Mouse (Mus musculus) C2C12 (cell line): Measurements from ENCODE around the gene Bahcc1. TPM values are rescaled to one million over a fixed set of nuclear protein-coding genes. Genes with fewer than 3 reads are reported as not detected.
A peak's percentile ranks its signal among the peaks of the same experiment; 100 is the strongest.

ENCODE experiments used
- H3K27me3 ChIP-seq: one replicate; pipeline ENCODE4 v1.6.1; 2011; ENCODE audit not compliant: control insufficient read depth, insufficient read depth, insufficient read length
- H3K36me3 ChIP-seq: one replicate; pipeline ENCODE4 v1.6.1; 2011; ENCODE audit not compliant: control insufficient read depth, insufficient read depth
- H3K4me3 ChIP-seq: one replicate; pipeline ENCODE4 v1.5.1; 2011; ENCODE audit warnings: mild to moderate bottlenecking, control low read depth; ENCODE audit not compliant: poor library complexity, insufficient read depth, severe bottlenecking
- H3K79me2 ChIP-seq: one replicate; pipeline ENCODE4 v1.6.1; 2011; ENCODE audit not compliant: control insufficient read depth, insufficient read depth
- H3K79me3 ChIP-seq: one replicate; pipeline ENCODE4 v1.6.1; 2011; ENCODE audit warnings: low read depth, control low read depth
- H3ac ChIP-seq: one replicate; pipeline ENCODE3; 2011; ENCODE audit warnings: low read depth; ENCODE audit not compliant: control insufficient read depth, insufficient read length
- CEBPB ChIP-seq: IDR thresholded peaks from one replicate; pipeline ENCODE4 v1.6.1; 2011; ENCODE audit warnings: low read depth, mild to moderate bottlenecking, control low read depth, moderate library complexity
- CTCF ChIP-seq: IDR thresholded peaks from one replicate; pipeline ENCODE4 v1.5.1; 2011; ENCODE audit not compliant: control insufficient read depth, insufficient read depth, insufficient read length
- FOSL1 ChIP-seq: IDR thresholded peaks from one replicate; pipeline ENCODE4 v1.8.0; 2011; ENCODE audit warnings: mild to moderate bottlenecking, low read length; ENCODE audit not compliant: poor library complexity, insufficient read depth, severe bottlenecking
- MAX ChIP-seq: IDR thresholded peaks from one replicate; pipeline ENCODE4 v1.6.1; 2011; ENCODE audit warnings: mild to moderate bottlenecking, control low read depth
- MYOD1 ChIP-seq: IDR thresholded peaks from one replicate; pipeline ENCODE4 v1.6.1; 2011; ENCODE audit warnings: low read depth; ENCODE audit not compliant: control insufficient read depth, insufficient read length
- MYOG ChIP-seq: IDR thresholded peaks from one replicate; pipeline ENCODE4 v1.6.1; 2011; ENCODE audit not compliant: control insufficient read depth, insufficient read length; ENCODE audit errors: extremely low read depth
- USF1 ChIP-seq: IDR thresholded peaks from one replicate; pipeline ENCODE4 v1.6.1; 2011; ENCODE audit warnings: low read depth, mild to moderate bottlenecking, control low read depth, moderate library complexity
- polyA plus RNA-seq: library from polyadenylated mRNA; unstranded; fragments of >200 nt; fragmentation: generic; extraction: Trizol; gene quantifications from one replicate; pipeline ENCODE4 v1.2.1, GENCODE M21; 2012; ENCODE audit warnings: missing spikeins

Gene Bahcc1
- polyA plus RNA-seq, 1 experiment: 10.8 TPM

DNA sequence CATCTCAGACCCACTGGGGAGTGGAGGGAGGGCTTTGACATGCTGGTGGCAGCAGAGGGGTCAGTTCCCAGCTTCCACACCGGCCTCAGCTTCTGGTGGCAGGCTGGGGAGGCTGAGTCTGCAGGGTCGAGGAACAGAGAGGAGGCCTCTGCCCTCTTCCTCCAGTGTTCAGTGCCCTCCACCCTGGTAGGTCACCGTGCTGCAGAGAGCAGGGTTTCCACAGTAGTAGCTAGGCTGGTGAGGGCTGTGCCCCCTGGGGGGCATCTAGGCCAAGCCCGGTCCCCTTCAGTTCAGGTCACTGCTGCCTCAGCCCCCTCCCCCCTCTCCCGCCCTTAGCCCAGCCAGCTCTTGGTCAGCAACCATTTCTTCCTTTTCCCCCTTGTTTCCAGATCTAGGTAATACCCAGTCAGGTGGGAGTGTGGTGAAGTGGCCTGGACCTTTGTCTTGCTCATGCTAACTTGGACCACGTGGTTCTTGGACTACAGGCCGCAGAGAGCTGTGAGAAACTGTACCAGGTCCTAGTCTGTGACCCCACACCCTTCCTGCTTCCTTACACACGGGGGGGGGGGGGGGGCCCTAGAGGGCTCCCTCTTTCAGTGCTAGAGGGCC lies 6.1 kb downstream of the Bahcc1 start:
- peak overlapping the region; percentile 4 for H3ac ChIP-seq
- no peaks in the 10 kb centered on the region for H3K36me3 ChIP-seq
- no peaks in the 10 kb centered on the region for H3K27me3 ChIP-seq
- peaks cover 100% of the 10 kb centered on the region for H3K79me2 ChIP-seq
- TF ChIP-seq MAX (peak; percentile 11), CEBPB (no peak)
- H3K79me3 ChIP-seq: peaks cover 84% of the 10 kb centered on the region
- H3K4me3 ChIP-seq: peak overlapping the region; percentile 71

DNA sequence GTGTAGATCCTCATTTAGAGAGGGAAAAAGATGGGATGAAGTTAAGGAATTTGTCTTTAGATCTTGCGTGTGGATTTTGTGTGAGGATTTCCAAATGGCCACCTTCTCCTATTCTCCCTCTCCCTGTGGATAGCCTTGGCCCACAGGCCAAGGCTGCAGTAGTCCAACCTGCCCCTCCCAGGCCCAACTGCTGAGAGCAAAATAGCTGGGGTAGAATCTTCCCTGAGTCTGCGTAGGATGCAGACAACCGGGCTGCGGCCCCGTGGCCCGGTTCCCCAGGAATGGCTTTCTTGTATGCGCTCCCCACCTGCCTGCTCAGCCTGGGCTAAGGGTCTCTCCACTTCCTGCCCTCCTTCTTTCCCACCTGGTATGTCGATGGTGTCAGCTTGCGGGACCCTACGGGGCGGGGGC lies 6.8 kb downstream of the Bahcc1 start:
- TF ChIP-seq MYOG (no peak), USF1 (no peak), CTCF (no peak), CEBPB (no peak), FOSL1 (no peak), MAX (no peak), MYOD1 (no peak)
- Histone ChIP-seq H3K36me3 (no peaks in the 10 kb centered on the region), H3ac (peak overlapping the region; percentile 60), H3K79me3 (peaks cover 85% of the 10 kb centered on the region), H3K4me3 (peak overlapping the region; percentile 15), H3K79me2 (peaks cover 100% of the 10 kb centered on the region), H3K27me3 (no peaks in the 10 kb centered on the region)

- Histone ChIP-seq H3K79me2 (peaks cover 100% of the 10 kb centered on the region), H3K36me3 (no peaks in the 10 kb centered on the region), H3K4me3 (peak overlapping the region; percentile 15), H3K27me3 (no peaks in the 10 kb centered on the region), H3K79me3 (peaks cover 81% of the 10 kb centered on the region), H3ac (no peak overlapping the region)
- TF ChIP-seq MAX: peak; percentile 34
- TF ChIP-seq FOSL1: no peak
Observed at GRCm38 (mm10) chr11:120240206-120240605, 7.5 kb downstream of the Bahcc1 start.

- Histone ChIP-seq H3K4me3 (no peak overlapping the region), H3K79me2 (peaks cover 100% of the 10 kb centered on the region), H3K27me3 (no peaks in the 10 kb centered on the region), H3ac (peak overlapping the region; percentile 32), H3K36me3 (no peaks in the 10 kb centered on the region), H3K79me3 (peaks cover 74% of the 10 kb centered on the region)
- no peak for TF ChIP-seq MYOG
- no peak for TF ChIP-seq FOSL1
- TF ChIP-seq CTCF: no peak
- no peak for TF ChIP-seq MAX
- TF ChIP-seq CEBPB: no peak
- TF ChIP-seq USF1: no peak
- no peak for TF ChIP-seq MYOD1
Observed at GRCm38 (mm10) chr11:120240941-120241890, 8.5 kb downstream of the Bahcc1 start.

DNA sequence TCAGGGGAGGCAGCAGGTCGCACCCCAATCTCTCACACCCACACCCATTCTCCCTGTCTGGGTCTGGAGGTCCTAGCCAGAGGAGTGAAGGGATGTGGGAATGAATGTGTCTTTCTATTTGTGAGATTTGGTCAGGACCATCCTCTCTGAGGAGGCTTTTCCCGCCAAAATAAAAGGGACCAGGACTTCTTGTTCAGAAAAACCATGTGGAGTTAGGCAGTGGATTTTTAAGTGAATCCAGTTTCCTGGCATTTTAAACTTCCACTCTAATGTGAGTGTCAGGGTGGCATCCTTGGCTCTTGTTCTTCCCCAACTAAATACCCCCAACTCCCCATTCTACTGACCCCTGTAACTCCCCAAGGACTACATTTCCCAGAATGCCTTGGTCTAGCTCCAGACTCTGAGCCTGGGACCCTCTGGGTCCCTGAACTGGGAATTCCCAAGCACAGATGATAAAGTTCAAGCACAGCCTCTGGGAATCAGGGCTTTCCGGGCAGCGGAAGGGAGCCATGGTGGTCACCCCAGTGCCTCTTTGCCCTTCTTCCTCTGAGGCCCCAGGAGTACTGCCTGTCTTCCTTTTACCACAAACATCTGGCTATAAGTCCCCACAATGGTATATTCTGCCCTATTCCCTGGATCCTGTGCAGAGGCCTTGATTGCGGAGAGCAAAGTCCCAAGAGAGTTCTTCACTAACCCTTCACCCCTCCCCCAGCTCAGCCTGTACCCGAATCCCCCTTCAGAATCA lies 9.4 kb downstream of the Bahcc1 start:
- TF ChIP-seq FOSL1 (no peak), MYOD1 (no peak), CEBPB (no peak), CTCF (no peak), MAX (no peak), MYOG (no peak), USF1 (no peak)
- no peaks in the 10 kb centered on the region for H3K36me3 ChIP-seq
- H3K27me3 ChIP-seq: no peaks in the 10 kb centered on the region
- peaks cover 100% of the 10 kb centered on the region for H3K79me2 ChIP-seq
- no peak overlapping the region for H3ac ChIP-seq
- H3K79me3 ChIP-seq: peaks cover 73% of the 10 kb centered on the region
- no peak overlapping the region for H3K4me3 ChIP-seq
